Mouse (Mus musculus) CH12.LX (cell line): ENCODE data around the gene Iqcd. TPM values are rescaled to one million over a fixed set of nuclear protein-coding genes. Genes with fewer than 3 reads are reported as not detected.
A peak's percentile ranks its signal among the peaks of the same experiment; 100 is the strongest.

Experiments used
- DNase-seq: peaks from one replicate; pipeline ENCODE4 v3.0.0-alpha.2; 2013; ENCODE audit errors: extremely low read depth
- H3K27ac ChIP-seq: 2 replicates; pipeline ENCODE4 v1.5.1; 2012; ENCODE audit warnings: low read depth, mild to moderate bottlenecking, control low read depth, moderate library complexity; ENCODE audit not compliant: insufficient read depth
- H3K27me3 ChIP-seq: replicated peaks from 2 replicates; pipeline ENCODE3; 2012; ENCODE audit warnings: inconsistent platforms
- H3K36me3 ChIP-seq, 2 experiments: replicated peaks in 1 of 2; 2 replicates each; pipeline versions ENCODE3 to v1.6.1; 2012; ENCODE audit warnings: inconsistent platforms in 1 of 2, low read length in 1 of 2, mild to moderate bottlenecking in 1 of 2, mixed read lengths in 1 of 2, moderate library complexity in 1 of 2; ENCODE audit not compliant: control insufficient read depth in 1 of 2, insufficient read depth in 1 of 2
- H3K4me1 ChIP-seq, 2 experiments: 2 replicates each; pipeline ENCODE4 v1.6.1; 2012; ENCODE audit warnings: inconsistent platforms in 1 of 2, moderate library complexity in 1 of 2; ENCODE audit not compliant: insufficient read depth in 2 of 2, control insufficient read depth in 1 of 2
- H3K4me2 ChIP-seq: 2 replicates; pipeline ENCODE4 v1.6.1; 2012; ENCODE audit warnings: low read depth, mild to moderate bottlenecking, control low read depth; ENCODE audit not compliant: poor library complexity, insufficient read depth, severe bottlenecking
- H3K4me3 ChIP-seq, 3 experiments: fragments of 150-350 bp in 1 of 3; sonication (generic) in 1 of 3; replicated peaks in 1 of 3; 2 replicates each; pipeline versions ENCODE3 to v1.5.1; 2011 to 2012; ENCODE audit warnings: low read depth in 2 of 3, low read length in 2 of 3, mild to moderate bottlenecking in 2 of 3, moderate library complexity in 2 of 3, control low read depth in 1 of 3, improper control_type of control experiment in 1 of 3, inconsistent platforms in 1 of 3, mixed read lengths in 1 of 3; ENCODE audit not compliant: poor library complexity in 1 of 3
- H3K79me2 ChIP-seq: replicated peaks from 2 replicates; pipeline ENCODE4 v1.6.1; 2012; ENCODE audit warnings: mild to moderate bottlenecking, moderate library complexity; ENCODE audit not compliant: control insufficient read depth, poor library complexity, insufficient read depth, severe bottlenecking; ENCODE audit errors: extremely low read depth
- H3K9ac ChIP-seq: 2 replicates; pipeline ENCODE4 v1.6.1; 2012; ENCODE audit warnings: low read depth, mild to moderate bottlenecking, control low read depth, moderate library complexity; ENCODE audit not compliant: insufficient read depth
- H3K9me3 ChIP-seq: replicated peaks from 2 replicates; pipeline ENCODE3; 2012; ENCODE audit warnings: low read length, inconsistent platforms, mixed read lengths
- BHLHE40 ChIP-seq: IDR thresholded peaks from 2 replicates; pipeline ENCODE4 v1.6.1; 2011; ENCODE audit warnings: mild to moderate bottlenecking, low read depth, low read length, improper control_type of control experiment
- CHD1 ChIP-seq: IDR thresholded peaks from 2 replicates; pipeline ENCODE4 v1.6.1; 2012; ENCODE audit warnings: low read depth, low read length, improper control_type of control experiment, inconsistent platforms
- CHD2 ChIP-seq: IDR thresholded peaks from 2 replicates; pipeline ENCODE4 v1.6.1; 2011; ENCODE audit warnings: low read length, improper control_type of control experiment
- CTCF ChIP-seq, 2 experiments: IDR thresholded peaks in 1 of 2; conservative IDR thresholded peaks in 1 of 2; 2 replicates each; pipeline ENCODE4 v1.5.1; 2011 to 2012; ENCODE audit warnings: low read depth in 2 of 2, low read length in 2 of 2, improper control_type of control experiment in 1 of 2, inconsistent platforms in 1 of 2, mild to moderate bottlenecking in 1 of 2, moderate library complexity in 1 of 2
- E2F4 ChIP-seq: IDR thresholded peaks from 2 replicates; pipeline ENCODE4 v1.6.1; 2011; ENCODE audit warnings: low read depth, low read length, improper control_type of control experiment; ENCODE audit not compliant: insufficient replicate concordance
- ELF1 ChIP-seq: IDR thresholded peaks from 2 replicates; pipeline ENCODE4 v1.6.1; 2014; ENCODE audit warnings: low read depth, mild to moderate bottlenecking, inconsistent platforms, low read length, improper control_type of control experiment
- EP300 ChIP-seq: IDR thresholded peaks from 2 replicates; pipeline ENCODE4 v1.6.1; 2011; ENCODE audit warnings: low read length, improper control_type of control experiment
- ETS1 ChIP-seq: conservative IDR thresholded peaks from 2 replicates; pipeline ENCODE4 v1.6.1; 2012; ENCODE audit warnings: low read depth, mild to moderate bottlenecking, inconsistent platforms, low read length, improper control_type of control experiment, moderate library complexity
- GABPA ChIP-seq: IDR thresholded peaks from 2 replicates; pipeline ENCODE4 v1.6.1; 2012; ENCODE audit warnings: low read depth, low read length, improper control_type of control experiment, inconsistent platforms; ENCODE audit not compliant: insufficient replicate concordance
- HCFC1 ChIP-seq: IDR thresholded peaks from 2 replicates; pipeline ENCODE4 v1.6.1; 2012; ENCODE audit warnings: low read depth, mild to moderate bottlenecking, inconsistent platforms, low read length, improper control_type of control experiment
- IRF4 ChIP-seq: IDR thresholded peaks from 2 replicates; pipeline ENCODE4 v1.6.1; 2014; ENCODE audit warnings: low read depth, mild to moderate bottlenecking, inconsistent platforms, low read length, improper control_type of control experiment
- JUN ChIP-seq: IDR thresholded peaks from 2 replicates; pipeline ENCODE4 v1.6.1; 2011; ENCODE audit warnings: low read depth, mild to moderate bottlenecking, low read length, improper control_type of control experiment, moderate library complexity; ENCODE audit not compliant: insufficient read depth
- JUND ChIP-seq: conservative IDR thresholded peaks from 2 replicates; pipeline ENCODE4 v1.6.1; 2011; ENCODE audit warnings: low read depth, low read length, improper control_type of control experiment
- KAT2A ChIP-seq: IDR thresholded peaks from 2 replicates; pipeline ENCODE4 v1.6.1; 2012; ENCODE audit warnings: low read length, improper control_type of control experiment, inconsistent platforms; ENCODE audit not compliant: insufficient replicate concordance
- MAFK ChIP-seq: IDR thresholded peaks from 2 replicates; pipeline ENCODE4 v1.6.1; 2011; ENCODE audit warnings: low read length, improper control_type of control experiment; ENCODE audit not compliant: insufficient replicate concordance
- MAX ChIP-seq: IDR thresholded peaks from 2 replicates; pipeline ENCODE4 v1.6.1; 2011; ENCODE audit warnings: low read length, improper control_type of control experiment
- MAZ ChIP-seq: IDR thresholded peaks from 2 replicates; pipeline ENCODE4 v1.6.1; 2012; ENCODE audit warnings: low read depth, mild to moderate bottlenecking, inconsistent platforms, low read length, improper control_type of control experiment, moderate library complexity
- MEF2A ChIP-seq: IDR thresholded peaks from 2 replicates; pipeline ENCODE4 v1.6.1; 2014; ENCODE audit warnings: low read depth, mild to moderate bottlenecking, inconsistent platforms, low read length, improper control_type of control experiment, borderline replicate concordance
- MXI1 ChIP-seq: IDR thresholded peaks from 2 replicates; pipeline ENCODE4 v1.6.1; 2011; ENCODE audit warnings: mild to moderate bottlenecking, low read depth, low read length, improper control_type of control experiment
- MYC ChIP-seq: IDR thresholded peaks from 2 replicates; pipeline ENCODE4 v1.6.1; 2011; ENCODE audit warnings: low read depth, mild to moderate bottlenecking, improper control_type of control experiment, low read length
- NELFE ChIP-seq: IDR thresholded peaks from 2 replicates; pipeline ENCODE4 v1.6.1; 2011; ENCODE audit warnings: low read depth, low read length, improper control_type of control experiment
- NRF1 ChIP-seq: IDR thresholded peaks from 2 replicates; pipeline ENCODE4 v1.6.1; 2014; ENCODE audit warnings: low read depth, mild to moderate bottlenecking, inconsistent platforms, low read length, improper control_type of control experiment, moderate library complexity
- PAX5 ChIP-seq: IDR thresholded peaks from 2 replicates; pipeline ENCODE4 v1.6.1; 2012; ENCODE audit warnings: low read length, inconsistent platforms, mixed read lengths
- POLR2A ChIP-seq: IDR thresholded peaks from 2 replicates; pipeline ENCODE4 v1.6.1; 2011; ENCODE audit warnings: low read depth, mild to moderate bottlenecking, improper control_type of control experiment, low read length
- POLR2AphosphoS2 ChIP-seq: IDR thresholded peaks from 2 replicates; pipeline ENCODE4 v1.6.1; 2011; ENCODE audit warnings: low read depth, low read length, improper control_type of control experiment
- RAD21 ChIP-seq: IDR thresholded peaks from 2 replicates; pipeline ENCODE4 v1.6.1; 2011; ENCODE audit warnings: low read depth, mild to moderate bottlenecking, low read length, improper control_type of control experiment, moderate library complexity
- RCOR1 ChIP-seq: conservative IDR thresholded peaks from 2 replicates; pipeline ENCODE4 v1.6.1; 2012; ENCODE audit warnings: low read depth, mild to moderate bottlenecking, inconsistent platforms, low read length, improper control_type of control experiment
- SIN3A ChIP-seq: IDR thresholded peaks from 2 replicates; pipeline ENCODE4 v1.6.1; 2012; ENCODE audit warnings: low read length, improper control_type of control experiment, inconsistent platforms
- SMC3 ChIP-seq: IDR thresholded peaks from 2 replicates; pipeline ENCODE4 v1.6.1; 2011; ENCODE audit warnings: low read depth, low read length, improper control_type of control experiment
- TBP ChIP-seq: conservative IDR thresholded peaks from 2 replicates; pipeline ENCODE4 v1.6.1; 2011; ENCODE audit warnings: low read depth, low read length, improper control_type of control experiment
- TCF12 ChIP-seq: IDR thresholded peaks from 2 replicates; pipeline ENCODE4 v1.6.1; 2014; ENCODE audit warnings: low read depth, mild to moderate bottlenecking, inconsistent platforms, low read length, improper control_type of control experiment
- UBTF ChIP-seq: IDR thresholded peaks from 2 replicates; pipeline ENCODE4 v1.6.1; 2012; ENCODE audit warnings: low read depth, mild to moderate bottlenecking, inconsistent platforms, low read length, improper control_type of control experiment, moderate library complexity
- USF1 ChIP-seq: IDR thresholded peaks from 2 replicates; pipeline ENCODE4 v1.6.1; 2014; ENCODE audit warnings: low read depth, mild to moderate bottlenecking, inconsistent platforms, low read length, improper control_type of control experiment
- USF2 ChIP-seq: conservative IDR thresholded peaks from 2 replicates; pipeline ENCODE4 v1.6.1; 2011; ENCODE audit warnings: low read depth, low read length, improper control_type of control experiment
- ZC3H11A ChIP-seq: IDR thresholded peaks from 2 replicates; pipeline ENCODE4 v1.6.1; 2012; ENCODE audit warnings: low read depth, mild to moderate bottlenecking, inconsistent platforms, low read length, improper control_type of control experiment
- ZKSCAN1 ChIP-seq: IDR thresholded peaks from 2 replicates; pipeline ENCODE4 v1.6.1; 2012; ENCODE audit warnings: low read depth, inconsistent platforms, low read length, improper control_type of control experiment, borderline replicate concordance
- ZMIZ1 ChIP-seq: IDR thresholded peaks from 2 replicates; pipeline ENCODE4 v1.6.1; 2012; ENCODE audit warnings: low read depth, mild to moderate bottlenecking, inconsistent platforms, low read length, improper control_type of control experiment
- ZNF384 ChIP-seq: IDR thresholded peaks from 2 replicates; pipeline ENCODE4 v1.6.1; 2012; ENCODE audit warnings: low read depth, low read length, improper control_type of control experiment, inconsistent platforms
- dilution Hi-C: fragments of 300-500 bp; cut with MboI; formaldehyde crosslinking; loops from 2 replicates; pipeline ENCODE4 v1.14.3; 2020; ENCODE audit warnings: low sequenced_read_pairs; ENCODE audit not compliant: extremely low pct_unique_long_range_greater_than_20kb, extremely low pct_ligation_motif_present
- in situ Hi-C: fragments of 300-500 bp; cut with MboI; formaldehyde crosslinking; loops from 3 replicates; pipeline ENCODE4 v1.14.3; 2019; ENCODE audit warnings: low sequenced_read_pairs, low pct_ligation_motif_present, low pct_unique_long_range_greater_than_20kb, mixed read lengths
- polyA plus RNA-seq: library from polyadenylated mRNA; unstranded; fragments of >175 nt; gene quantifications from 2 replicates; pipeline ENCODE4 v1.2.1, GENCODE M21; 2012; ENCODE audit warnings: low read depth; ENCODE audit not compliant: insufficient read length
- total RNA-seq, 2 experiments: library from RNA; depleted of rRNA; stranded (reverse); fragments of 300-350 nt in 1 of 2; fragments of >200 nt in 1 of 2; gene quantifications; 2 replicates each; pipeline ENCODE4 v1.2.3; 2012 to 2014

Gene Iqcd
- total and polyA plus RNA-seq, 3 experiments = 0.59 to 0.77 TPM; not detected in 1

DNA sequence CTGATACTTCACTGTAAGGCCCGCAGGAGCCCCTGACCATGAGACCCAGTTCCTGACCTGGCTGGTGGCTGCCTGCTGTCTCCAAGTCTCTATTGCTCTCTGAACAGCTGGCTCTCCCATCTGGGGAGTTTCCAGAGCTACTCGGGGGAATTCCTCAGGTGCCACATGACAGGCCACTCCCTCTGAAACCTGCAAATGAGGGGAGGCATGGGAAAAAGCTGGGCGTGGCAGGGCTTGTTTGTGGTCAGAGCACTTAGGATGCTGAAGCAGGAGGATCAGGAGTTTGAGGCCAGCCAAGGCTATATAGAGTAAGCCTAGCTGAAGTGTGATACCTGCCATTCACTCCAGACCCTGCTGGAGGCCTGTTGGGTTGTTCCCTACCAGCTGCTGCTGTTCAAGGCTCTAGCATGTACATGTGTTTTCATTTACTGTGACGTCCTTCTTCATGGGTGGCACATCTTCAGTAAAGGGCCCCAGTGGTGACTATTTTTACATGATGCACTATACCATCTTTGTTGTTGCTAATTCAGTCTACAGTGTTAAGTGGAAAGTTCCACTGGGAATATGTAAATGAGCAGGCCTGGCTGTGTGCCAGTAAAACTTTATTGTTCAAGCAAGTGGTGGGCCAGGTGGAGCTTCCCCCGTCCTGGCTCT lies 33.5 kb downstream of the Iqcd start:
- H3K4me1 ChIP-seq = peaks cover 32 to 87% of the 10 kb centered on the region in 2 experiments
- H3K27ac ChIP-seq = peak overlapping the region; percentile 98
- peak overlapping the region; percentile 48 for H3K4me2 ChIP-seq
- H3K9me3 ChIP-seq = peaks cover 9% of the 10 kb centered on the region
- DNase-seq = peak; percentile 96
- H3K27me3 ChIP-seq = no peaks in the 10 kb centered on the region
- H3K79me2 ChIP-seq = no peaks in the 10 kb centered on the region
- peak overlapping the region in 1 of 3 experiments; percentile 35 for H3K4me3 ChIP-seq
- no peak overlapping the region; the same call in 1 of the 2 replicates for H3K9ac ChIP-seq
- dilution Hi-C loops (no loop called here), in situ Hi-C loops (loop anchor here (5.0 to 25.0 kb wide), 3 partner anchors 35 to 485 kb away; no protein-coding TSS in a partner anchor)
- peaks cover 77 to 92% of the 10 kb centered on the region in 2 experiments for H3K36me3 ChIP-seq
- no peak for TF ChIP-seq USF2
- peak; percentile 95 for TF ChIP-seq MEF2A
- peak; percentile 86 for TF ChIP-seq MYC
- no peak for TF ChIP-seq ZC3H11A
- peak; percentile 96 for TF ChIP-seq ETS1
- TF ChIP-seq EP300 = peak; percentile 83
- TF ChIP-seq MAZ = peak; percentile 94
- no peak; the same call in 1 of the 2 replicates for TF ChIP-seq TBP
- no peak; the same call in 1 of the 2 replicates for TF ChIP-seq HCFC1
- TF ChIP-seq MAX = peak; percentile 89
- peak; percentile 7; the same call in 1 of the 2 replicates for TF ChIP-seq SMC3
- TF ChIP-seq MAFK = peak; percentile 76
- peak; percentile 61 for TF ChIP-seq USF1
- TF ChIP-seq ZKSCAN1 = no peak
- peak; percentile 94 for TF ChIP-seq SIN3A
- TF ChIP-seq E2F4 = no peak
- peak; percentile 80; the same call in 1 of the 2 replicates for TF ChIP-seq CHD1
- TF ChIP-seq CHD2 = peak; percentile 68
- no peak for TF ChIP-seq NRF1
- no peak for TF ChIP-seq ZNF384
- TF ChIP-seq JUN = 0 out of 2 replicates have a peak, but pooled peaks have one; percentile 12
- TF ChIP-seq TCF12 = peak; percentile 95
- TF ChIP-seq POLR2AphosphoS2 = no peak
- peak; percentile 59; the same call in 1 of the 2 replicates for TF ChIP-seq POLR2A
- TF ChIP-seq IRF4 = peak; percentile 81
- peak; percentile 74 for TF ChIP-seq RCOR1
- peak; percentile 86 for TF ChIP-seq MXI1
- TF ChIP-seq JUND = no peak; the same call in none of the 2 replicates
- TF ChIP-seq RAD21 = no peak; the same call in 1 of the 2 replicates
- TF ChIP-seq ELF1 = 0 out of 2 replicates have a peak, but pooled peaks have one; percentile 18
- TF ChIP-seq CTCF (conservative IDR thresholded peaks at IDR 0.05 in 1 of 2, IDR thresholded peaks at IDR 0.05 in 1 of 2; ENCODE audit: low read depth in 2 of 2, low read length in 2 of 2) = peak in 1 of 2 experiments; percentile 7; a peak in 1 of 4 replicates
- 0 out of 2 replicates have a peak, but pooled peaks have one; percentile 58 for TF ChIP-seq KAT2A
- peak; percentile 92 for TF ChIP-seq BHLHE40
- no peak for TF ChIP-seq GABPA
- TF ChIP-seq NELFE = peak; percentile 49
- no peak for TF ChIP-seq PAX5
- TF ChIP-seq UBTF = no peak
- peak; percentile 60; the same call in 1 of the 2 replicates for TF ChIP-seq ZMIZ1
